Mouse (Mus musculus) heart, embryonic 15.5 days (tissue): Measurements from ENCODE around the gene Def8. TPM values are rescaled to one million over a fixed set of nuclear protein-coding genes. Genes with fewer than 3 reads are reported as not detected.

Experiments used
- ATAC-seq: fragments of 200-750 bp; cut with Nextera tagmentation; replicated peaks from 2 replicates; pipeline ENCODE4 v1.8.0; 2017; ENCODE audit warnings: low read depth, moderate TSS enrichment; ENCODE audit not compliant: insufficient number of reproducible peaks, insufficient read depth, low FRiP score
- H3K27ac ChIP-seq: fragments of 300-500 bp; sonication (generic); 2 replicates; pipeline ENCODE4 v1.5.1; 2015; ENCODE audit warnings: mild to moderate bottlenecking, inconsistent platforms
- H3K27me3 ChIP-seq: fragments of 300-500 bp; sonication (generic); 2 replicates; pipeline ENCODE4 v1.6.1; 2015; ENCODE audit warnings: inconsistent platforms
- H3K36me3 ChIP-seq: fragments of 300-500 bp; sonication (generic); 2 replicates; pipeline ENCODE4 v1.6.1; 2015; ENCODE audit warnings: mild to moderate bottlenecking, inconsistent platforms
- H3K4me1 ChIP-seq: fragments of 300-500 bp; sonication (generic); replicated peaks from 2 replicates; pipeline ENCODE4 v1.6.1; 2015; ENCODE audit warnings: inconsistent platforms
- H3K4me2 ChIP-seq: fragments of 300-500 bp; sonication (generic); 2 replicates; pipeline ENCODE4 v1.6.1; 2015; ENCODE audit warnings: inconsistent platforms, mild to moderate bottlenecking, moderate library complexity
- H3K4me3 ChIP-seq: fragments of 300-500 bp; sonication (generic); 2 replicates; pipeline ENCODE4 v1.5.1; 2015; ENCODE audit warnings: mild to moderate bottlenecking, inconsistent platforms
- H3K9ac ChIP-seq: fragments of 300-500 bp; sonication (generic); 2 replicates; pipeline ENCODE4 v1.6.1; 2015; ENCODE audit warnings: mild to moderate bottlenecking, inconsistent platforms
- H3K9me3 ChIP-seq: fragments of 300-500 bp; sonication (generic); replicated peaks from 2 replicates; pipeline ENCODE4 v1.6.1; 2016; ENCODE audit warnings: inconsistent platforms
- WGBS: fragments of 180-500 bp; shearing (Covaris S2); methylation state at CpG from one replicate; pipeline ENCODE4 v1.1.7; 2015; ENCODE audit warnings: mixed read lengths; 5-methylcytosine and 5-hydroxymethylcytosine counted together
- polyA plus RNA-seq: library from polyadenylated mRNA; unstranded; fragments of >200 nt; fragmentation: Nextera tagmentation; extraction: Ambion mirVana; gene quantifications from 2 replicates; pipeline ENCODE4 v1.2.1, GENCODE M21; 2015

Def8 gene
- polyA plus RNA-seq, 1 experiment from 2014 or later = 25.7 TPM

DNA sequence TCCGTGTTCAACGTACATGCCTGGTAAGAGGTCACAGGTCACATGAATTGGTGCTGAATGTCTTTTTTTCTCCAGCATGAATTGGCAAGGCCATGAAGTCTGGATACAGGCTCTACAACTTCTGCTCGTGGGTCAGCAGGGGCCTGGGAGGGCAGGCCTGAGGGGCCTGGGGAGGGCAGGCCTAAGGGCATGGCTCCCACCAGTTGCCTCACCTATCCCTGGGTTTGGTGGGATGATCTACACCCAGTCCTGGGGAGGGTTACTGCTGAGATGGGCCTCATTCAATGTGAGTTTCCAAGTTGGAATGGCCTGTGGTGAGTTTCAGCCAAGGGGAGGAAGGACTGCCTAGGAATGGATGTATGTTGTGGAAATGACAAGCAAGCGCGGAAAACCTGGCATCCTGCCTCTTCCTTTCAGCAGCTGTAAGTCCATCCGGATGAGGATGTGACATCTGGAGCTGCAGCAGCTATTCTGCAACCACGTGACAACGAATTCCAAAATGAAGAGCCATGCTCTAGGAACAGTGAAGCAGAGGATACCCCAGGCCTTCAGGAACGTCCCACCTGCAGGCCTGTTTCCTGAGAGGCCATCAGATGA, 20.5 kb upstream of the Def8 start:
- Histone ChIP-seq H3K4me1 (peaks cover 2% of the 10 kb centered on the region; the same call in 1 of the 2 replicates), H3K27me3 (peaks cover 10% of the 10 kb centered on the region), H3K4me2 (no peak overlapping the region), H3K36me3 (peaks cover 53% of the 10 kb centered on the region), H3K4me3 (no peak overlapping the region), H3K9me3 (no peaks in the 10 kb centered on the region), H3K27ac (no peak overlapping the region), H3K9ac (no peak overlapping the region)
- no peak for ATAC-seq
- WGBS = 79% methylated on average over 9 of the region's 9 CpGs

DNA sequence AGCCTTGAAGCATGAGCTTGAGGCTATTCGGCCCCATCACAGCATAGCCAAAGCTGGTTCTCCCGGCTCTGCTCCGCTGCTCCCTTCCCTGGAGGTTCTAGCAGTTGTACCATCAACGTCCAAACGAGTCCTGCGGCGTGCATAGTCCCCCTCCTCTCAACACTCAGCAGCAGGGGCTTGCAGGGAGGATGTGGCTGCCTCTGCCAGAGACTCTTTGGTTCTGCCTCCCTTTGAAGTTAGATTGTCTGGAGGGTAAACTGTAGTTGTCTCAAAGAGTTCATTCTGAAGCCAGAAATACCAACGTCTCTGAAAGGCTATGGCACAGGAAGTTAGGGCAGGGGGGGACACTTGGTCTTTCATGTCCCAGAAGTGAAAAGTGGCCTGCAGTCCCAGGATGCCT, 18.8 kb upstream of the Def8 start:
- 47% methylated on average over 8 of the region's 8 CpGs for whole genome bisulfite sequencing
- no peak for ATAC-seq
- peaks cover 18% of the 10 kb centered on the region for H3K27me3 ChIP-seq
- peaks cover 17% of the 10 kb centered on the region for H3K4me1 ChIP-seq
- H3K9ac ChIP-seq = no peak overlapping the region
- no peaks in the 10 kb centered on the region for H3K9me3 ChIP-seq
- peaks cover 36% of the 10 kb centered on the region for H3K36me3 ChIP-seq
- no peak overlapping the region for H3K4me2 ChIP-seq
- H3K4me3 ChIP-seq = no peak overlapping the region
- H3K27ac ChIP-seq = peak overlapping the region; percentile 16; the same call in 1 of the 2 replicates

DNA sequence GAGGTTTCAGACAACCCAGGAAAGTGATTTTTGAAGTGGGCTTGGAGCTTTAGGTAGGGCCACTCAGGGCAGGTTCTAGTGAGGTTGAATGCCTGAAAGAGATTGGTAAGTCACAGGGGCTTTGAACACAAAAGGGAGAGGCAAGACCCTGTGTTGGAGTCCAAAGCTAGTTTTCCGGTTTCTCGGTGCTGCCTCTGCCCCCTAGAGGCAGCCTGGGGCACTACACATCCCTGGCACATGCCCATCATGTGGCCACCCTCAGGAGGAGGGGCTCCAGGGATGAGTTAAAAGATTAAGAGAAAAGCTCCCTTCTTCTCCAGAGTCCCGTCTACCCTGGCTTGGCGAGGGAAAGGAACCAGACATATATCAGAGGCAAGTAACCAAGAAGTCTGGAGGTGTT, 16.5 kb upstream of the Def8 start, which contains the start of gene Mc1r:
Gene Mc1r (plus strand): TSS at position 322 of the 400 bp plus-strand sequence.
- 8% methylated on average over 4 of the region's 4 CpGs for WGBS
- Histone ChIP-seq H3K27me3 (peaks cover 39% of the 10 kb centered on the region), H3K9me3 (no peaks in the 10 kb centered on the region), H3K4me3 (no peak within 1 kb of the TSS), H3K4me2 (no peak within 1 kb of the TSS; the same call in 1 of the 2 replicates), H3K36me3 (peaks cover 15% of the 10 kb centered on the region; the same call in 1 of the 2 replicates), H3K27ac (no peak within 1 kb of the TSS), H3K4me1 (peaks cover 36% of the 10 kb centered on the region), H3K9ac (no peak within 1 kb of the TSS)
- no peak for ATAC-seq

DNA sequence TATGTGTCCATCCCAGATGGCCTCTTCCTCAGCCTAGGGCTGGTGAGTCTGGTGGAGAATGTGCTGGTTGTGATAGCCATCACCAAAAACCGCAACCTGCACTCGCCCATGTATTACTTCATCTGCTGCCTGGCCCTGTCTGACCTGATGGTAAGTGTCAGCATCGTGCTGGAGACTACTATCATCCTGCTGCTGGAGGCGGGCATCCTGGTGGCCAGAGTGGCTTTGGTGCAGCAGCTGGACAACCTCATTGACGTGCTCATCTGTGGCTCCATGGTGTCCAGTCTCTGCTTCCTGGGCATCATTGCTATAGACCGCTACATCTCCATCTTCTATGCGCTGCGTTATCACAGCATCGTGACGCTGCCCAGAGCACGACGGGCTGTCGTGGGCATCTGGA, 15.7 kb upstream of the Def8 start:
- Histone ChIP-seq H3K9ac (no peak overlapping the region), H3K36me3 (peaks cover 8% of the 10 kb centered on the region; the same call in 1 of the 2 replicates), H3K4me3 (no peak overlapping the region), H3K27ac (no peak overlapping the region), H3K27me3 (peaks cover 48% of the 10 kb centered on the region), H3K9me3 (no peaks in the 10 kb centered on the region), H3K4me1 (peaks cover 40% of the 10 kb centered on the region), H3K4me2 (no peak overlapping the region)
- 85% methylated on average over 13 of the region's 13 CpGs for WGBS
- no peak for ATAC-seq

DNA sequence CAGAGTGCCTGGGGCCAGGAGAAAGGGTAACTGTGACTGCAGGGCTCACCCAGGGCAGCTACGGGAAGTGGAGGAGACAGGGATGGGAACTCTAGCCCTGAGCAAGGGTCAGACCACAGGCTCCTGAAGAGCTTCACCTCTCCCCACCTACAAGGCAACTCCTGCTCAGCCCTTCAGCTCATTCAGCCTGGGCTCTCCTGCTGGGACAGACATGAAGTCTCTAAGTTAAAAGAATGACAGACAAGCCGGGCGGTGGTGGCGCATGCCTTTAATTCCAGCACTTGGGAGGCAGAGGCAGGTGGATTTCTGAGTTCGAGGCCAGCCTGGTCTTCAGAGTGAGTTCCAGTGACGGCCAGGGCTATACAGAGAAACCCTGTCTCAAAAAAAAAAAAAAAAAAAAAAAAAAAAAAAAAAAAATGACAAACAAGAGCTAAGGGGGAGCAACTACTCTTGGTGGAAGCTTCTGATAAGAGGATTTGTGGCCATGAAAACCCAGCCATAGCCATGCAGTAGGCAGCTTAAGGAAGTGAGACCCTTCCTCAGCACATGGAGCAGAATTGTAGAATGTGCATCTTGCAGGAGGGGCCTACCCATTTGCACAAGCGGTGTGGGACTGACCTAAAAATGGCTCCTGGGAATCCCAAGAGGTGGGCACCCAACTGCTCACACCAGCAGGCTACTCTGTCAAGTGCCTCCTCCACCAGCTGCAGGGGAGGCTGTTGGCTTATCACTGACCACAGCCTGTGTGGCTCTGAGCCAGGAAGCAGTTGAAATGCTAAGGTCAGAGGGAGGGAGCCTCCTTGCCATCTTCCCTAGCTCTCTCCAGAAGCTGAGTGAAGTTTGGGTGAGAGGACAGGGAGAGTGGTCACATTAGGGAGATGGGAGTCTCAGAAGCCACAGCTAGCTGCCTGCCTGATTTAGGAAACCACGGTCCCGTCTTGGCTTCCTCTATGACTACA, 14.5 kb upstream of the Def8 start:
- Histone ChIP-seq H3K36me3 (no peaks in the 10 kb centered on the region), H3K27ac (no peak overlapping the region), H3K4me2 (no peak overlapping the region), H3K9ac (no peak overlapping the region), H3K9me3 (no peaks in the 10 kb centered on the region), H3K4me3 (no peak overlapping the region), H3K4me1 (peaks cover 40% of the 10 kb centered on the region), H3K27me3 (peaks cover 60% of the 10 kb centered on the region)
- 55% methylated on average over 9 of the region's 9 CpGs for WGBS
- no peak for ATAC-seq

DNA sequence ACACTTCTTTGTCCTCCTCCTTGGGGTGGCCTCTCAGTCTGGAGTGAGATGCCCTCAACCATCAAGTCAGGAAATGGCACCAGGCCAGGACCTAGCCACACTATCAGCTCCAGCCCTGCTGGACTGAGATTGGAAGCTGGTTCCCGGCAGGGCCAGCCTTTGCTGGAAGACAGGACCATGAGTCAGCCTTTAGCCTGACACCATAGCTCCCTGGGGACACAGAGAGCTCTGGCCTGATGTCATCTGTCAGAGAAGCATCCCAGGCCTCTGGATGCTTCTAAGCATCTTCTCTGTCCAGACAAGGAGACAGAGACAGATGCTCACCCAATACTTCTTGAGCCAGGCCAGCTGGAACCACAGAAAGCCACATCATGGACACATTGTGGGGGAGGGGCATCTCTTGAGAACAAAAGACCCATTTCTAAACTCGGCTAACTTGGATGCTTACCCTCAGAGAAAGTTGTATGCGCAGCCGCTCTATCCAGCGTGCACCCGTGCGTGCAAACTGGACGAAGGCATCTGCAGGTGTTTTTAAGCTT, 13.2 kb upstream of the Def8 start:
- 0 out of 2 replicates have a peak, but pooled peaks have one; percentile 25 for ATAC-seq
- Histone ChIP-seq H3K4me1 (peaks cover 40% of the 10 kb centered on the region), H3K4me3 (no peak overlapping the region), H3K27ac (no peak overlapping the region), H3K9ac (no peak overlapping the region), H3K4me2 (no peak overlapping the region), H3K36me3 (no peaks in the 10 kb centered on the region), H3K27me3 (peaks cover 65% of the 10 kb centered on the region), H3K9me3 (no peaks in the 10 kb centered on the region)
- 55% methylated on average over 8 of the region's 8 CpGs for WGBS

DNA sequence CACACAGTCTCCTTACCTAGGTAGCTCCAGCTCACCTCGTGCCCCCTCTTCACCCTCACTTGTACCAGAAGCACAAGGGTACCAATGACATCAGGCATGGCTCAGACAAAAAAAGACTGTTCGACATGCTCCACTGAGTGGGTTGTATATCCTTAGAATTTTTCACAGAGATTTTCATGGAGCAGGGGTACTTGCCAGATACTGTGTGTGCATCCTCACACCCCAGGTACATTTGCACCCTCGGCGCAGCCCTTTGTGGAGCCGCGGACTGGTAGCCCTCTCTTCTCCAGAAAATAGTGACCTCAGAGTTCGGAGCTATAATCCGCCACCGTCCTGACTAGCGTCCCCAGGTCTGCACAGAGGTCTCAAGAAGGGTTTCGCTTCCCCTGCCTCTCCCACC, 12.5 kb upstream of the Def8 start:
- Histone ChIP-seq H3K4me1 (peaks cover 40% of the 10 kb centered on the region), H3K4me3 (peak overlapping the region; percentile 39), H3K27me3 (peaks cover 65% of the 10 kb centered on the region), H3K36me3 (no peaks in the 10 kb centered on the region), H3K9me3 (no peaks in the 10 kb centered on the region), H3K4me2 (peak overlapping the region; percentile 63), H3K27ac (no peak overlapping the region), H3K9ac (no peak overlapping the region)
- WGBS = 12% methylated on average over 11 of the region's 11 CpGs
- no peak for ATAC-seq

DNA sequence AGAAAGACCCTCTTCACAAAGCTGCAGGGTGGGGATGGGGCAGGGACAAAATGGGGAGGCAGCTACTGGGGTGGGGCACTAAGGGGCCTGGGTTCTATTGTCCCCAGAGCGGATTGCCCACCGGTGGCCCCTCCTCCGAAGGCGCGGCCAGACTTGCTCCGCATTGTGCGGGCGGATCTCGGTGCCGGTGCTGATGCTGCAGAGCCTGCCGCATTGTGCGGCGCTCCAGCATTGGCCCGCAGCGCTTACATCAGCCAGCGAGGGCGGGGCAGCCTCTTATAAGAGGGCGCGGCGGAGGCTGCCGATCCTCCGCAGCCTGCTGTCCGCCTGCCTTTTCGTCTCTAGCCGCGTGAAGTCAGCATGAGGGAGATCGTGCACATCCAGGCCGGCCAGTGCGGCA, 12.1 kb upstream of the Def8 start, which contains the start of gene Tubb3:
Gene Tubb3 (plus strand): TSS at position 179 of the 400 bp plus-strand sequence.
- Histone ChIP-seq H3K4me1 (peaks cover 40% of the 10 kb centered on the region), H3K27me3 (peaks cover 65% of the 10 kb centered on the region), H3K9ac (no peak within 1 kb of the TSS), H3K4me3 (peak within 1 kb of the TSS; percentile 39), H3K4me2 (peak within 1 kb of the TSS; percentile 63), H3K9me3 (no peaks in the 10 kb centered on the region), H3K36me3 (no peaks in the 10 kb centered on the region), H3K27ac (no peak within 1 kb of the TSS)
- WGBS = under 1% methylated on average over 29 of the region's 29 CpGs
- peak; percentile 67; the same call in 1 of the 2 replicates for ATAC-seq

DNA sequence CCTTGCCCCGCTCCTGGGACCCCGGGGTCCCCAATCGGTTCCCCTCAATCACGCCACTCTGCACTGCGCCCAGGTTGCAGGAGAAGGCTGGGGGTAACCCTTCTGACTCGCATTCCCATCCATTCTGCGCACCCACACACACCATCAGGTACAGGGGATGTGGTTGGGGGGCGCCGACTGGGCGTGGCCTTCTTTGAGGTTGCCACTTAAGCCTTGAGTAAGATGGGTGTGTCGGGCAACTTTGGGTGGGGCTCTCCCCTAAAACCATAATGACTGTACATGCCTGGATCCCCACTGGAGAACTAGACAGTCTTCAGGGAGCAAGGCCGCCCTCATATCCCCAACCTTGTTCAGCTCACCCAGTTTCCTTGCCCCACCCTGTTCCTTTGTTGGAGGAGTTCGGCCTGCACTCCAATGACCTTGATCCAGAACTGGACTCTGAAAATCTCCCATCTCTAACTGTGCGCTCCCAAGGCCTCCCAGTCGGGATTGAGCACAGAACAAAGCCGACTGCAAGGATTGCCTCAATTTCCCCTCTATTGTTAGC, 11.5 kb upstream of the Def8 start:
- ATAC-seq = no peak
- H3K9ac ChIP-seq = no peak overlapping the region
- no peak overlapping the region for H3K27ac ChIP-seq
- H3K4me1 ChIP-seq = peaks cover 40% of the 10 kb centered on the region
- no peaks in the 10 kb centered on the region for H3K36me3 ChIP-seq
- peak overlapping the region; percentile 63 for H3K4me2 ChIP-seq
- 10% methylated on average over 16 of the region's 16 CpGs for WGBS
- H3K27me3 ChIP-seq = peaks cover 64% of the 10 kb centered on the region
- no peaks in the 10 kb centered on the region for H3K9me3 ChIP-seq
- peak overlapping the region; percentile 39 for H3K4me3 ChIP-seq

DNA sequence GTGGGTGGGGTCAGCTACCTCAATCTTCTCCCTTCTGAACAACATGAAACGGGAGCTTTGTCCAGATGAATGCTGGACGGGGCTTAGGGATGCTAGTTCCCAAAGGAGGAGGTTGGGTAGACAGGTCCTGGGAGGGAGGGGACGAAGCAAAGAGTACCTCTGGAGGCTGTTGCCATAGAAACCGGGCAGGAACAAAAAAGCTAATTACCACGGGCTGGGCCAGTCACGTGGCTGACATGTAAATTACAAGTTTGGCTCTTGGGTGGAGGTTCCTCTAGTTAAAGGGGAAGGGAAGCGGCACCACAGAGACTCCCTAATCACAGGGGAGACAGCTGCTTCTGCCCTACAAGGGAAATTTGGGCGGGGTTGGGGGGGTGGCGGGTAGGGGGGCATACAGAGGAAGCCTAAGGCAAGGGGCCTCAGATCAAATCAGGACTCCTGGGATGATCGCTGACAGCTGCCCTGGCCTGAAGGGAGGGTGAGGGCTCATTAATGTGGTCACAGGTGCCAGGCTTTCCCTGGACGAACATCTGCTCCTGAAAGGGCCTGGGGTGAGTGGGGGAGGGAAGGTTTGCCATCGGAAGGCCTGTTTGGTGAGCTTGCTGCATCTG, 10.7 kb upstream of the Def8 start:
- H3K27me3 ChIP-seq = peaks cover 56% of the 10 kb centered on the region
- ATAC-seq = no peak
- no peak overlapping the region for H3K9ac ChIP-seq
- H3K27ac ChIP-seq = no peak overlapping the region
- H3K4me1 ChIP-seq = peaks cover 38% of the 10 kb centered on the region
- H3K4me3 ChIP-seq = no peak overlapping the region
- no peaks in the 10 kb centered on the region for H3K9me3 ChIP-seq
- 7% methylated on average over 12 of the region's 12 CpGs for WGBS
- H3K4me2 ChIP-seq = no peak overlapping the region
- no peaks in the 10 kb centered on the region for H3K36me3 ChIP-seq

DNA sequence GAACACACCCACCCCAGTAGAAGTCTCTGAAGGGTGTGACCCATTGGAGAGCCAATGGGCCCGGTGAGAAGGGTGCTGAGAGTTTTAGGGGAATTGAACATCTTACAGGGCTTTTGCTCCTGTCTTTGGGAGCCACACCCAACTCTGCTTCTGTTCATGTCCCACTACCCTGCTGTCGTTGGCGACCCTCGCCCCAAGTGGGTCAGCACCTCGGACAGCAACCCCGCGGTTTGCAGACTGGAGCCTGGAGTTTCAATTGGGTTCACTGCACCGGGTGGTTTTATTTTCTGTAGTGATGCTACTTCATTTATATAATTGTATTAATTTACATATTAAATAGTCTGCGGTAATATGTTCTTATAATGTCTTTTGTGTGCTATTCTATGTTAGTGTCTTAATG, 9.1 kb upstream of the Def8 start:
- no peak for ATAC-seq
- H3K27me3 ChIP-seq = peaks cover 50% of the 10 kb centered on the region
- 8% methylated on average over 9 of the region's 9 CpGs for WGBS
- H3K4me3 ChIP-seq = no peak overlapping the region
- no peak overlapping the region for H3K4me2 ChIP-seq
- peaks cover 26% of the 10 kb centered on the region for H3K4me1 ChIP-seq
- no peak overlapping the region for H3K27ac ChIP-seq
- no peak overlapping the region for H3K9ac ChIP-seq
- no peaks in the 10 kb centered on the region for H3K9me3 ChIP-seq
- no peaks in the 10 kb centered on the region for H3K36me3 ChIP-seq
